Mouse (Mus musculus) heart, adult 2 months (tissue): Measurements from ENCODE around the gene Gramd1b. TPM values are rescaled to one million over a fixed set of nuclear protein-coding genes. Genes with fewer than 3 reads are reported as not detected.

Experiments
- DNase-seq, 2 experiments: peaks; one replicate each; pipeline ENCODE4 v3.0.0; 2021
- H3K27ac ChIP-seq: fragments of 200-600 bp; 2 replicates; pipeline ENCODE4 v1.8.1; 2022
- H3K27me3 ChIP-seq: fragments of 200-500 bp; 2 replicates; pipeline ENCODE4 v1.6.1; 2012; ENCODE audit warnings: mild to moderate bottlenecking, low read length, inconsistent platforms, mixed read lengths; ENCODE audit not compliant: control insufficient read depth, insufficient read depth
- H3K36me3 ChIP-seq: fragments of 200-500 bp; 2 replicates; pipeline ENCODE4 v1.6.1; 2012; ENCODE audit warnings: low read length, inconsistent platforms; ENCODE audit not compliant: control insufficient read depth, insufficient read depth
- H3K4me1 ChIP-seq: fragments of 200-500 bp; 2 replicates; pipeline ENCODE4 v1.6.1; 2011; ENCODE audit warnings: low read length; ENCODE audit not compliant: control insufficient read depth, insufficient read depth
- H3K4me3 ChIP-seq: fragments of 200-600 bp; 2 replicates; pipeline ENCODE4 v1.8.1; 2022
- H3K79me2 ChIP-seq: fragments of 200-500 bp; replicated peaks from 2 replicates; pipeline ENCODE4 v1.6.1; 2012; ENCODE audit warnings: mild to moderate bottlenecking, inconsistent platforms, low read length, moderate library complexity, mixed read lengths; ENCODE audit not compliant: control insufficient read depth, insufficient read depth
- H3K9ac ChIP-seq: fragments of 200-500 bp; 2 replicates; pipeline ENCODE4 v1.6.1; 2012; ENCODE audit warnings: low read depth, mild to moderate bottlenecking, control low read depth, inconsistent platforms, low read length, mixed read lengths
- CTCF ChIP-seq: fragments of 200-600 bp; IDR thresholded peaks from 2 replicates; pipeline ENCODE4 v1.8.1; 2022; ENCODE audit warnings: antibody characterized with exemption, mild to moderate bottlenecking, moderate library complexity
- EP300 ChIP-seq: fragments of 200-500 bp; IDR thresholded peaks from 2 replicates; pipeline ENCODE4 v1.6.1; 2011; ENCODE audit warnings: low read depth, low read length, control low read depth; ENCODE audit not compliant: insufficient read depth
- POLR2A ChIP-seq: fragments of 200-500 bp; IDR thresholded peaks from 2 replicates; pipeline ENCODE4 v1.6.1; 2011; ENCODE audit warnings: mild to moderate bottlenecking, low read depth, low read length, control low read depth; ENCODE audit not compliant: insufficient read depth
- WGBS: fragments of 180-500 bp; shearing (Covaris S2); methylation state at CpG from one replicate; pipeline ENCODE4 v1.1.7; 2018; 5-methylcytosine and 5-hydroxymethylcytosine counted together
- intact Hi-C: fragments of 180-260 bp; cut with DNase I; formaldehyde crosslinking; loops from one replicate; pipeline ENCODE4 v1.15.1; 2025
- polyA plus RNA-seq: library from polyadenylated mRNA; depleted of rRNA; stranded (reverse); fragments of >200 nt; gene quantifications from 2 replicates; pipeline ENCODE4 v1.2.3, GENCODE M21; 2012
- total RNA-seq, 2 experiments: library from RNA; stranded (reverse); gene quantifications; 2 replicates each; pipeline ENCODE4 v1.2.3; 2021

Gene Gramd1b
- total and polyA plus RNA-seq, 3 experiments, result 16.9 to 25.0 (median 17.3) TPM

GRCm38 (mm10) chr9:40344801-40345492 lies 186.2 kb downstream of the Gramd1b start:
- no peaks in the 10 kb centered on the region; the same call in 1 of the 2 replicates for H3K36me3 ChIP-seq
- no peak overlapping the region for H3K4me3 ChIP-seq
- intact Hi-C loops, result no loop called here
- 43% methylated on average over 10 of the region's 10 CpGs for WGBS
- no peak overlapping the region for H3K27ac ChIP-seq
- H3K9ac ChIP-seq, result no peak overlapping the region
- H3K27me3 ChIP-seq, result no peaks in the 10 kb centered on the region
- peaks cover 6% of the 10 kb centered on the region for H3K4me1 ChIP-seq
- H3K79me2 ChIP-seq, result no peaks in the 10 kb centered on the region
- no peak for TF ChIP-seq CTCF
- TF ChIP-seq EP300, result no peak
- no peak for TF ChIP-seq POLR2A
- DNase-seq, result no peak

GRCm38 (mm10) chr9:40343828-40344227 lies 187.4 kb downstream of the Gramd1b start:
- 68% methylated on average over 7 of the region's 7 CpGs for WGBS
- Histone ChIP-seq H3K79me2 (no peaks in the 10 kb centered on the region), H3K36me3 (no peaks in the 10 kb centered on the region; the same call in 1 of the 2 replicates), H3K4me3 (no peak overlapping the region), H3K4me1 (peaks cover 8% of the 10 kb centered on the region), H3K27me3 (no peaks in the 10 kb centered on the region), H3K27ac (no peak overlapping the region), H3K9ac (no peak overlapping the region)
- TF ChIP-seq EP300 (no peak), POLR2A (no peak), CTCF (no peak)
- no peak for DNase-seq
- intact Hi-C loops, result no loop called here

- Histone ChIP-seq H3K9ac (no peak overlapping the region), H3K4me3 (no peak overlapping the region), H3K27ac (no peak overlapping the region), H3K27me3 (no peaks in the 10 kb centered on the region), H3K4me1 (peaks cover 8% of the 10 kb centered on the region), H3K36me3 (no peaks in the 10 kb centered on the region; the same call in 1 of the 2 replicates), H3K79me2 (no peaks in the 10 kb centered on the region)
- intact Hi-C loops, result no loop called here
- WGBS, result 89% methylated on average over 9 of the region's 9 CpGs
- no peak for DNase-seq
- TF ChIP-seq POLR2A, result no peak
- no peak for TF ChIP-seq CTCF
- TF ChIP-seq EP300, result no peak
These were observed 188.0 kb downstream of the Gramd1b start for GRCm38 (mm10) chr9:40343053-40343652.

- 87% methylated on average over 7 of the region's 7 CpGs for WGBS
- Histone ChIP-seq H3K27ac (no peak overlapping the region), H3K27me3 (no peaks in the 10 kb centered on the region), H3K4me1 (peaks cover 8% of the 10 kb centered on the region), H3K4me3 (no peak overlapping the region), H3K79me2 (no peaks in the 10 kb centered on the region), H3K36me3 (no peaks in the 10 kb centered on the region; the same call in 1 of the 2 replicates), H3K9ac (no peak overlapping the region)
- intact Hi-C loops, result no loop called here
- TF ChIP-seq CTCF, result no peak
- no peak for TF ChIP-seq EP300
- no peak for TF ChIP-seq POLR2A
- DNase-seq, result no peak
These were observed 189.1 kb downstream of the Gramd1b start for GRCm38 (mm10) chr9:40342101-40342500.

- Histone ChIP-seq H3K27me3 (no peaks in the 10 kb centered on the region), H3K4me3 (no peak overlapping the region), H3K4me1 (peaks cover 2% of the 10 kb centered on the region), H3K36me3 (no peaks in the 10 kb centered on the region; the same call in 1 of the 2 replicates), H3K79me2 (no peaks in the 10 kb centered on the region), H3K27ac (no peak overlapping the region), H3K9ac (no peak overlapping the region)
- 17% methylated on average over 9 of the region's 9 CpGs for WGBS
- intact Hi-C loops, result no loop called here
- DNase-seq, result no peak
- TF ChIP-seq POLR2A (no peak), CTCF (no peak), EP300 (no peak)
These were observed 191.6 kb downstream of the Gramd1b start for GRCm38 (mm10) chr9:40339578-40339977.

- peaks cover 11% of the 10 kb centered on the region for H3K4me1 ChIP-seq
- DNase-seq, result no peak
- H3K27me3 ChIP-seq, result no peaks in the 10 kb centered on the region
- H3K79me2 ChIP-seq, result no peaks in the 10 kb centered on the region
- 68% methylated on average over 4 of the region's 4 CpGs for WGBS
- intact Hi-C loops, result no loop called here
- no peak overlapping the region for H3K4me3 ChIP-seq
- H3K9ac ChIP-seq, result no peak overlapping the region
- H3K36me3 ChIP-seq, result no peaks in the 10 kb centered on the region; the same call in 1 of the 2 replicates
- no peak overlapping the region for H3K27ac ChIP-seq
- TF ChIP-seq POLR2A (no peak), CTCF (no peak), EP300 (no peak)
These were observed 193.9 kb downstream of the Gramd1b start for GRCm38 (mm10) chr9:40337131-40337820.
